Mouse (Mus musculus) neutrophil, adult 5-6 weeks (primary cell): ENCODE data around the gene Zw10. TPM values are rescaled to one million over a fixed set of nuclear protein-coding genes. Genes with fewer than 3 reads are reported as not detected.

Experiments
- ATAC-seq: fragments of 151-379, 151-347 bp; 2 replicates; pipeline ENCODE4 v1.8.0; 2017; ENCODE audit warnings: mild to moderate bottlenecking, moderate TSS enrichment; ENCODE audit not compliant: insufficient number of reproducible peaks, poor library complexity, low FRiP score, severe bottlenecking; ENCODE audit errors: extremely low read depth
- total RNA-seq: library from RNA; stranded (forward); fragments of 200-1000 nt; gene quantifications from 2 replicates; pipeline ENCODE4 v1.2.3, GENCODE M21; 2017

Gene Zw10
- total RNA-seq, 1 experiment from 2014 or later = 30.6 TPM

DNA sequence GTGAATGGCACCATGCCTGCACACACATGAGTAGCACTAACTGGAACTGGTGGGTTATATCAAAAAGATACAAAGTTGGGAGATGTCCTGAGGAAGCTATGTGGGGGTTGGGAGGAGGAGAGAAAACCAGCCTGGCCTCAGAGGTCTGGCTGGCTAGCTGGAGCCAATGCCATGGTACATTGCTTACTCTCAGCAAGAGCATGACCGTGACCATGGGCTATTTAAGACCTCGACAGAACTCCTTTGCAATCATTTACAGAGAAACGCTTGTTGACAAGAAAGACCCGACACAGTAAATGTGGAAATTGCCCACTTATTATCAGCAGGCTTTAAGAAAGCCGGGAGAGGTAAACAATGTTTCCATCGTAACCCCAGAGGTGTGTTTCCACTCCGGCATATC, 70.3 kb downstream of the Zw10 start:
- ATAC-seq = no peak

Other genes starting within 250 kb of the Zw10 start
- 4.5 and 6.5 TPM in 2 replicates for gene Zbtb16, start 219.4 kb upstream of the Zw10 start, total RNA-seq
- not detected in 2 replicates for gene Htr3a, start 144.5 kb upstream of the Zw10 start, total RNA-seq
- not detected in 2 replicates for gene Htr3b, start 90.6 kb upstream of the Zw10 start, total RNA-seq
- gene Usp28, start 70.2 kb upstream of the Zw10 start, total RNA-seq = 21.6 and 31.2 TPM in 2 replicates
- gene Tmprss5, start 25.6 kb downstream of the Zw10 start, total RNA-seq = not detected in 2 replicates
- not detected in 2 replicates for gene Gm4894, start 194.9 kb downstream of the Zw10 start, total RNA-seq